Mouse (Mus musculus): ENCODE data around the gene Rftn2. TPM values are rescaled to one million over a fixed set of nuclear protein-coding genes. Genes with fewer than 3 reads are reported as not detected.
"Not testable (repeated sequence)": the region's sequence is repeated elsewhere in the genome, so short reads cannot be mapped to it uniquely, and the experiment has no call there.

The Rftn2 gene
- polyA plus RNA-seq, 1 experiment from 2014 or later, result 15.5 TPM

- Histone ChIP-seq H3K27me3 (replicated peaks; ENCODE audit: control insufficient read depth, insufficient read depth, low read length) (no peaks in the 10 kb centered on the region), H3K27ac (ENCODE audit: low read depth, low read length) (no peak overlapping the region), H3K9ac (ENCODE audit: low read depth, low read length) (no peak overlapping the region), H3K36me3 (ENCODE audit: control insufficient read depth, insufficient read depth, low read length) (no peaks in the 10 kb centered on the region), H3K4me2 (ENCODE audit: low read length) (no peak overlapping the region), H3K4me3 (ENCODE audit: low read length) (no peak overlapping the region), H3K9me3 (ENCODE audit: control insufficient read depth, low read length) (no peaks in the 10 kb centered on the region), H3K4me1 (ENCODE audit: control insufficient read depth, insufficient read depth, low read depth, low read length) (peaks cover 14% of the 10 kb centered on the region)
- WGBS, result 94% methylated on average over 5 of the region's 5 CpGs
- no peak for ATAC-seq
Observed at GRCm38 (mm10) chr1:55129716-55130115, 96.9 kb downstream of the Rftn2 start.

DNA sequence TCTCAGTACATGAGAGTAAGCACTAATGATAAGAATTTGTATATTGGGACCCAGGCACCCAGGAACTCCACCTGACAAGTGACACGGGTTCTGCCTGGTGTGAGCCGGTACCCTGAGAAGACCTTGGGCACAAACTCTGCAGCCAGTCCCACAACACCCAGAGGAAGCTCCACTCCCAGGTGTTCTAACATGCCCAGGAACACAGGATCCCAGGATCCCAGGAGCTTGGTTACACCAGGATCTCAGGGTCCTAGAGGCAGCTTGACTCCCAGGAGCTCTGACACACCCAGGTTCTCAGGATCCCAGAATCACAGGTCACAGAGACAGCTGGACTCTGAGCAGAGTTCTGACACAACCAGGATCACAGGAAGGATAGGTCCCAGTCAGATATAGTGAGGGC is 102.4 kb downstream of the Rftn2 start:
- not testable (repeated sequence) for H3K4me1 ChIP-seq (ENCODE audit: control insufficient read depth, insufficient read depth, low read depth, low read length); H3K4me3 ChIP-seq (ENCODE audit: low read length); H3K27me3 ChIP-seq (replicated peaks; ENCODE audit: control insufficient read depth, insufficient read depth, low read length); H3K9me3 ChIP-seq (ENCODE audit: control insufficient read depth, low read length); H3K9ac ChIP-seq (ENCODE audit: low read depth, low read length); H3K27ac ChIP-seq (ENCODE audit: low read depth, low read length); H3K4me2 ChIP-seq (ENCODE audit: low read length); ATAC-seq; H3K36me3 ChIP-seq (ENCODE audit: control insufficient read depth, insufficient read depth, low read length)
- 97% methylated on average over 2 of the region's 2 CpGs for WGBS

DNA sequence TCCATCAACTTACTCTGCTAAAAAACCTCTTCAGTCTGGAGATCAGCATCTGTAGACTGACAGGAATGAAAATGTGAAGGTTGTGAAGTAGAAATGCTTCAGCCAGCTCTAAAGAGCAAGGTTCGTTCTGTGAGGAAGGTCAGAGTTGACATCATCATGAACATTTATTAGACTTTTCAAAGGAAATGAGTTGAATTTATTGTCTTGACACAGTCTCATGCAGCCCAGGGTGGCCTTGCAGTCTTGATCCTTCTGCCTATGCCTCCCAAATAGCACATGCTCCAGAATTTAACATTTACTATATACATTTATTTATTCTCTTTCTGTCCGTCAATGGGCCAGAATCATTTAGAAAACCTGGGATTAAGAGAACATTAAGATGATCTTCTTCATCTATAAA is 103.0 kb downstream of the Rftn2 start:
- Histone ChIP-seq H3K9ac (ENCODE audit: low read depth, low read length) (no peak overlapping the region), H3K36me3 (ENCODE audit: control insufficient read depth, insufficient read depth, low read length) (no peaks in the 10 kb centered on the region), H3K9me3 (ENCODE audit: control insufficient read depth, low read length) (no peaks in the 10 kb centered on the region), H3K4me1 (ENCODE audit: control insufficient read depth, insufficient read depth, low read depth, low read length) (no peaks in the 10 kb centered on the region), H3K4me2 (ENCODE audit: low read length) (no peak overlapping the region), H3K27me3 (replicated peaks; ENCODE audit: control insufficient read depth, insufficient read depth, low read length) (no peaks in the 10 kb centered on the region), H3K27ac (ENCODE audit: low read depth, low read length) (no peak overlapping the region), H3K4me3 (ENCODE audit: low read length) (no peak overlapping the region)
- WGBS, result 95% methylated on average over 2 of the region's 2 CpGs
- no peak for ATAC-seq

- Histone ChIP-seq H3K4me1 (ENCODE audit: control insufficient read depth, insufficient read depth, low read depth, low read length) (no peaks in the 10 kb centered on the region), H3K4me3 (ENCODE audit: low read length) (no peak overlapping the region), H3K9me3 (ENCODE audit: control insufficient read depth, low read length) (no peaks in the 10 kb centered on the region), H3K4me2 (ENCODE audit: low read length) (no peak overlapping the region), H3K27me3 (replicated peaks; ENCODE audit: control insufficient read depth, insufficient read depth, low read length) (no peaks in the 10 kb centered on the region), H3K27ac (ENCODE audit: low read depth, low read length) (no peak overlapping the region), H3K36me3 (ENCODE audit: control insufficient read depth, insufficient read depth, low read length) (no peaks in the 10 kb centered on the region), H3K9ac (ENCODE audit: low read depth, low read length) (no peak overlapping the region)
- ATAC-seq, result no peak
- 88% methylated on average over 5 of the region's 5 CpGs for WGBS
Observed at GRCm38 (mm10) chr1:55123046-55123445, 103.5 kb downstream of the Rftn2 start.

Other genes with a start within 250 kb of the Rftn2 start
- 251 and 284 TPM in 2 replicates for gene Sf3b1, start 199.3 kb downstream of the Rftn2 start, polyA plus RNA-seq (2015; fragmentation: Nextera tagmentation; extraction: Ambion mirVana)
- 27.0 and 28.9 TPM in 2 replicates for gene Coq10b, start 174.0 kb downstream of the Rftn2 start, polyA plus RNA-seq (2015; fragmentation: Nextera tagmentation; extraction: Ambion mirVana)
- gene Hspe1, start 138.7 kb downstream of the Rftn2 start, polyA plus RNA-seq (2015; fragmentation: Nextera tagmentation; extraction: Ambion mirVana), result 223 and 242 TPM in 2 replicates
- gene Hspd1, start 138.5 kb downstream of the Rftn2 start, polyA plus RNA-seq (2015; fragmentation: Nextera tagmentation; extraction: Ambion mirVana), result 284 and 285 TPM in 2 replicates
- gene Mob4, start 95.6 kb downstream of the Rftn2 start, polyA plus RNA-seq (2015; fragmentation: Nextera tagmentation; extraction: Ambion mirVana), result 158 and 160 TPM in 2 replicates
- 3.5 and 3.7 TPM in 2 replicates for gene Mars2, start 10.4 kb upstream of the Rftn2 start, polyA plus RNA-seq (2015; fragmentation: Nextera tagmentation; extraction: Ambion mirVana)
- 0.19 TPM in 1 of 2 replicates, not detected in the other for gene Boll, start 136.7 kb upstream of the Rftn2 start, polyA plus RNA-seq (2015; fragmentation: Nextera tagmentation; extraction: Ambion mirVana)
- gene Plcl1, start 179.1 kb upstream of the Rftn2 start, polyA plus RNA-seq (2015; fragmentation: Nextera tagmentation; extraction: Ambion mirVana), result 3.7 and 4.1 TPM in 2 replicates

Measured in hindbrain, embryonic 16.5 days (tissue).